Mouse (Mus musculus) testis, postnatal 14 days (tissue): ENCODE data around the gene Ralgds.

ENCODE experiments used
- DNase-seq: peaks from one replicate; pipeline ENCODE4 v3.0.0; 2021; ENCODE audit warnings: low spot score

The Ralgds gene

GRCm38 (mm10) chr2:28564380-28564779, 51.5 kb downstream of the Ralgds start:
- no peak for DNase-seq

GRCm38 (mm10) chr2:28566545-28566944, 53.6 kb downstream of the Ralgds start:
- DNase-seq: no peak

GRCm38 (mm10) chr2:28569903-28570302, 57.0 kb downstream of the Ralgds start:
- DNase-seq: no peak

- no peak for DNase-seq
Measured at GRCm38 (mm10) chr2:28575341-28575740, 62.4 kb downstream of the Ralgds start.

GRCm38 (mm10) chr2:28576815-28577214, 63.9 kb downstream of the Ralgds start:
- DNase-seq: no peak

GRCm38 (mm10) chr2:28578003-28578402, 65.1 kb downstream of the Ralgds start:
- no peak for DNase-seq

- DNase-seq: peak; percentile 90
Measured at GRCm38 (mm10) chr2:28582647-28583353, 69.9 kb downstream of the Ralgds start.

GRCm38 (mm10) chr2:28583651-28584050, 70.7 kb downstream of the Ralgds start, which contains the start of gene Gtf3c5:
Gene Gtf3c5 (minus strand): TSS chr2:28583751.
- DNase-seq: no peak

GRCm38 (mm10) chr2:28585043-28585571, 72.2 kb downstream of the Ralgds start:
- DNase-seq: peak; percentile 73

- DNase-seq: no peak
Measured at GRCm38 (mm10) chr2:28585730-28586129, 72.8 kb downstream of the Ralgds start.

- DNase-seq: no peak
Measured at GRCm38 (mm10) chr2:28588574-28588973, 75.6 kb downstream of the Ralgds start.

GRCm38 (mm10) chr2:28591479-28591878, 78.6 kb downstream of the Ralgds start:
- no peak for DNase-seq

- peak; percentile 77 for DNase-seq
Measured at GRCm38 (mm10) chr2:28592809-28593208, 79.9 kb downstream of the Ralgds start.

GRCm38 (mm10) chr2:28596021-28596420, 83.1 kb downstream of the Ralgds start:
- no peak for DNase-seq

GRCm38 (mm10) chr2:28596998-28597397, 84.1 kb downstream of the Ralgds start:
- DNase-seq: peak; percentile 47

GRCm38 (mm10) chr2:28597733-28598547, 85.0 kb downstream of the Ralgds start:
- DNase-seq: no peak

GRCm38 (mm10) chr2:28598692-28599568, 86.0 kb downstream of the Ralgds start:
- no peak for DNase-seq

- no peak for DNase-seq
Measured at GRCm38 (mm10) chr2:28599569-28599900, 86.6 kb downstream of the Ralgds start.

- no peak for DNase-seq
Measured at GRCm38 (mm10) chr2:28601720-28602590, 89.0 kb downstream of the Ralgds start.
